Mouse (Mus musculus) embryonic facial prominence, embryonic 14.5 days (tissue): ENCODE results near the gene Hdac6. TPM values are rescaled to one million over a fixed set of nuclear protein-coding genes. Genes with fewer than 3 reads are reported as not detected.

Experiments
- ATAC-seq: fragments of 200-750 bp; cut with Nextera tagmentation; 2 replicates; pipeline ENCODE4 v1.8.0; 2017; ENCODE audit warnings: low read depth, moderate number of reproducible peaks, moderate TSS enrichment
- DNase-seq: peaks from one replicate; pipeline ENCODE4 v3.0.0-alpha.2; 2015; ENCODE audit warnings: low spot score
- H3K27ac ChIP-seq: fragments of 300-500 bp; sonication (generic); replicated peaks from 2 replicates; pipeline ENCODE4 v1.5.1; 2014; ENCODE audit warnings: low read depth, mild to moderate bottlenecking, low read length, moderate library complexity
- H3K27me3 ChIP-seq: fragments of 300-500 bp; sonication (generic); replicated peaks from 2 replicates; pipeline ENCODE4 v1.6.1; 2014; ENCODE audit warnings: low read length; ENCODE audit not compliant: control insufficient read depth, insufficient read depth
- H3K36me3 ChIP-seq: fragments of 300-500 bp; sonication (generic); 2 replicates; pipeline ENCODE4 v1.6.1; 2014; ENCODE audit warnings: low read length, mixed read lengths; ENCODE audit not compliant: control insufficient read depth, insufficient read depth
- H3K4me1 ChIP-seq: fragments of 300-500 bp; sonication (generic); 2 replicates; pipeline ENCODE4 v1.6.1; 2014; ENCODE audit warnings: antibody characterized with exemption, low read length; ENCODE audit not compliant: control insufficient read depth, insufficient read depth
- H3K4me2 ChIP-seq: fragments of 300-500 bp; sonication (generic); 2 replicates; pipeline ENCODE4 v1.6.1; 2014; ENCODE audit warnings: low read depth, mild to moderate bottlenecking, low read length, moderate library complexity, mixed read lengths
- H3K4me3 ChIP-seq: fragments of 300-500 bp; sonication (generic); 2 replicates; pipeline ENCODE4 v1.5.1; 2014; ENCODE audit warnings: low read depth, mild to moderate bottlenecking, low read length
- H3K9ac ChIP-seq: fragments of 300-500 bp; sonication (generic); 2 replicates; pipeline ENCODE4 v1.6.1; 2014; ENCODE audit warnings: low read depth, mild to moderate bottlenecking, low read length, moderate library complexity, mixed read lengths
- H3K9me3 ChIP-seq: fragments of 300-500 bp; sonication (generic); 2 replicates; pipeline ENCODE4 v1.6.1; 2016; ENCODE audit warnings: low read length; ENCODE audit not compliant: control insufficient read depth
- WGBS: fragments of 180-500 bp; shearing (Covaris S2); extraction: QIAGEN DNeasy Blood & Tissue Kit; methylation state at CpG from one replicate; pipeline ENCODE4 v1.1.7; 2014; 5-methylcytosine and 5-hydroxymethylcytosine counted together
- polyA plus RNA-seq: library from polyadenylated mRNA; unstranded; fragments of >200 nt; fragmentation: Nextera tagmentation; extraction: Ambion mirVana; gene quantifications from 2 replicates; pipeline ENCODE4 v1.2.1, GENCODE M21; 2014

Hdac6 gene
- polyA plus RNA-seq, 1 experiment from 2014 or later, result 24.0 TPM

DNA sequence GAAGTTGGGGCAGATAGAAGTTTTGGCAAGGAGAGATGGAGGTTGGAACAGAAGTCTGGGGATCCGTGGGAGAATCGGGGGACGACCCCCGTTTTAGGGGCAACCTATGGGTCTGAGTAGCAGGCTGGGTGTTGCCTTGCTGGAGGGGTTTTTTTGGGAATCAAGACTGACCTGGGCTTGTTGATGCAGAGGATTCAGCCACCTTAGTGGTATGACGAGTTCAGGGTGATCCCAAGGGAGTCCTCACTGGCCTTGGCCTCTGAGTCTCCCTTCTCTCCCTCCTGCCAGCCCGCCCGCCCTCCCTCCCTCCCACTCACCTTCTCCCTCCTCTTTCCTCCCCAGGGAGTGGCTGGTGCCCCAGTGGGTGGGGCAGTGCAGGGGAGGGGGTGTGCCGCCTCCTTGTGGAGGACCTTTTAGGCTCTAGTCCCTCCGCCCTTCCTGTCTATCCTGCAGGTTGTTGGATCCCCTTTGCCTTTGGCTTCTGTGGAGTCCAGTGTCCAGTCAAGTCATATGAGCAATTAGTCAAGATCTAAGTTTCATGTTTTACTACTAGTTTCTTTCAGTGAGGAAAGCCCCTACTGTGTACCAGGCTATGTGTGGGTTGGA is 20.0 kb upstream of the Hdac6 start:
- H3K9ac ChIP-seq, result no peak overlapping the region
- no peak for ATAC-seq
- no peaks in the 10 kb centered on the region for H3K9me3 ChIP-seq
- WGBS, result 81% methylated on average over 6 of the region's 9 CpGs
- no peak for DNase-seq
- no peaks in the 10 kb centered on the region for H3K4me1 ChIP-seq
- no peak overlapping the region for H3K4me2 ChIP-seq
- no peak overlapping the region for H3K27ac ChIP-seq
- no peaks in the 10 kb centered on the region for H3K36me3 ChIP-seq
- no peak overlapping the region for H3K4me3 ChIP-seq
- no peaks in the 10 kb centered on the region for H3K27me3 ChIP-seq

DNA sequence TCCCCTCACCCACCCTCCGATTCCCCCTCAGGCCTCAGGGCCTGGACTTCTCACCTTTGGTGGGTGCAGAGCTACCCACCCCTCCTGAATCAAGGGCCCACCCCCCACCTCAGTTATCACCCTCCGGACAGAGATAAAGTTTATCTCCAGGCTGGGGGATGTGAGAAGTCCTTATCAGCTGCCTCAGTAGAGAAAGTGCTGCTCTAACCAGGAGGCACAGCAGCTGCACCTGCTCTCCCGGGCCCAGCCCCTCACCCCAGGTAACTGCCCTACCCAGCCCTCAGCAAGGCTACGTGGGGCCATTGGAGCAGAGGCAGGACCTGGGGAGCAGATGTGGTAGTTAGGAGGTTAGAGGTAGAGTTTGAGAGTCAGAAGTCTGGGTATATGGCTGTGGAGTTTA is 18.5 kb upstream of the Hdac6 start:
- no peak overlapping the region for H3K4me3 ChIP-seq
- H3K9ac ChIP-seq, result no peak overlapping the region
- no peak for ATAC-seq
- no peak for DNase-seq
- no peaks in the 10 kb centered on the region for H3K4me1 ChIP-seq
- 71% methylated on average over 3 of the region's 4 CpGs for WGBS
- no peaks in the 10 kb centered on the region for H3K9me3 ChIP-seq
- H3K27me3 ChIP-seq, result no peaks in the 10 kb centered on the region
- no peaks in the 10 kb centered on the region for H3K36me3 ChIP-seq
- H3K4me2 ChIP-seq, result no peak overlapping the region
- no peak overlapping the region for H3K27ac ChIP-seq

DNA sequence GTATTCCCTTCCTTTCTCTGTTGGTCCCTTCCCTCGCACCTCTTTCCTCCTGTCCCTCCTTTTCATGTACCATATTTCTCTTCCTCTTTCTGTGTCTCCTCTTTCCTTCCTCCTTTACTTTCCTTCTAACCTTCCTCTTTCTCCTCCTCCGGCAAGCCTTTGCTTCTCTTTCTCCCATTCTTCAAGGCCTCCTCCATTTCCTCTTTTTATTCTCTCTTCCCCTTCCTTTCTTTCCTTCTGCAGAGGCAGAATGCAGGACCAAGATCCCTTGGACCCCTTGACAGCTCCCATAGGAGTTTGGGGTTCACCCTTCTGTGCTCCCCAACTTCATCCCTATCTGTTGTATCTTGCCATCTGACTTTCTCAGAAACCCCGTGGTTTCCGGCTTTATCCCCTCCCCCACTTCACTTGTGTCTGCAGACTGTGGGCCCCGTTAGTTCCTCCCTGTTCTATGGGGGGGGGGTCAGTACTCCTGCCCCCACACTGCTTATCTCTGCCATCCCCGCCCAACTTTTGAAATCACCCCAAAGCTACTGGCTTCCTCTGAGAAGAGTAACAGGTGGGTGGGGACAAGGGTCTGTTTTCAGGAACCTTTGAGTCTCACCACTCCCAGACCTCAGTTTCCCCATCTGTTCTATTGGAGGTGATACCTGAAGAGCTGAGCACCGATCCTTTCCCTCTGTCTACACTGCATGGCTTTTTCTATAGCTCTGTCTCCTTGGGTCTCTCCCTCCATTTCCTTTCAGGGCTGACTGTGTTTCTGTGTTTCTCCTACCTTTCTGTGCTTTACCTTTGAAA is 16.3 kb upstream of the Hdac6 start:
- no peak overlapping the region for H3K4me3 ChIP-seq
- H3K9ac ChIP-seq, result no peak overlapping the region
- no peak for ATAC-seq
- H3K9me3 ChIP-seq, result no peaks in the 10 kb centered on the region
- no peak overlapping the region for H3K4me2 ChIP-seq
- no peaks in the 10 kb centered on the region for H3K27me3 ChIP-seq
- no peaks in the 10 kb centered on the region for H3K36me3 ChIP-seq
- 70% methylated on average over 7 of the region's 7 CpGs for WGBS
- H3K4me1 ChIP-seq, result no peaks in the 10 kb centered on the region
- H3K27ac ChIP-seq, result no peak overlapping the region
- DNase-seq, result no peak

DNA sequence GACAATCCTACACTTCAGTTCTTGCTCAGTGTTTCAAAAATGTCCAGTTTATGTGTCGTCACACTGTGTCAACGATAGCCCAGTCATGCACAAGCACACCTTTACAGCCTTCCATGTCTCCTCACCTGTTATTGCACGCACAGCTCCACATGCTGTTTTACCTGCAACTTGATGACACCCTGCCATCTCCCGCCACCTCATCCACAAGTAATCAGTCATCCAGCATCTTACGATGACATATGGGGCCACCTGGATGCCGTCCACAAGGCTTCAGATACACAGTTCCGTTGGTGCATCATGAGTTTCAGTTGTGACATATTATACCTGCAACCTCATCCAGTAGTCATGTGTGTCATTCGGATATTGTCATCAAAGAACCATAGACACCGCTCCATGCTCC is 11.2 kb upstream of the Hdac6 start:
- Histone ChIP-seq H3K4me2 (no peak overlapping the region), H3K9me3 (no peaks in the 10 kb centered on the region), H3K4me3 (no peak overlapping the region), H3K27ac (no peak overlapping the region), H3K36me3 (no peaks in the 10 kb centered on the region), H3K4me1 (no peaks in the 10 kb centered on the region), H3K9ac (no peak overlapping the region), H3K27me3 (no peaks in the 10 kb centered on the region)
- 82% methylated on average over 9 of the region's 9 CpGs for WGBS
- ATAC-seq, result no peak
- DNase-seq, result no peak

DNA sequence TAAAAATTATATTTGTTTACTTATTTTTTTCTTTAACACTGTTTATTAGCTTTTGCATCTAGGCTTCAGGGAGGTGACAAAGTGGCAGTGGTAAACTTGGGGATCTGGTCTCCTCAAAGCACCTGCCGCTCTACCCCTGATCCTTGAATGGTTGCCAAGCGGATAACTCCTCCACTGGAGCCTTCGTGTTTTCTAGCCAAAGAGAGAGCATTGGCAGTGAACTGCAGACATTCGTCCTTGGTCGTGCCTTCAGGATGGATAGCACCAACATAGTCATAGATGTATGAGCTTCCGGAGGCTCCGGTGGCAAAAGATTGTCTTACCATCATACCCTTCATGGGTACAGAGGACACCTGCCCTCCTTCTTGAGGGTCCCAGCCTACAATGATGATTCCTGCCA is 2.4 kb upstream of the Hdac6 start:
- H3K4me1 ChIP-seq, result no peaks in the 10 kb centered on the region
- H3K27me3 ChIP-seq, result no peaks in the 10 kb centered on the region
- no peak overlapping the region for H3K4me3 ChIP-seq
- H3K9me3 ChIP-seq, result no peaks in the 10 kb centered on the region
- WGBS, result 89% methylated on average over 7 of the region's 7 CpGs
- H3K4me2 ChIP-seq, result no peak overlapping the region
- no peak for DNase-seq
- H3K9ac ChIP-seq, result no peak overlapping the region
- ATAC-seq, result no peak
- no peak overlapping the region for H3K27ac ChIP-seq
- peaks cover 6% of the 10 kb centered on the region; the same call in 1 of the 2 replicates for H3K36me3 ChIP-seq

DNA sequence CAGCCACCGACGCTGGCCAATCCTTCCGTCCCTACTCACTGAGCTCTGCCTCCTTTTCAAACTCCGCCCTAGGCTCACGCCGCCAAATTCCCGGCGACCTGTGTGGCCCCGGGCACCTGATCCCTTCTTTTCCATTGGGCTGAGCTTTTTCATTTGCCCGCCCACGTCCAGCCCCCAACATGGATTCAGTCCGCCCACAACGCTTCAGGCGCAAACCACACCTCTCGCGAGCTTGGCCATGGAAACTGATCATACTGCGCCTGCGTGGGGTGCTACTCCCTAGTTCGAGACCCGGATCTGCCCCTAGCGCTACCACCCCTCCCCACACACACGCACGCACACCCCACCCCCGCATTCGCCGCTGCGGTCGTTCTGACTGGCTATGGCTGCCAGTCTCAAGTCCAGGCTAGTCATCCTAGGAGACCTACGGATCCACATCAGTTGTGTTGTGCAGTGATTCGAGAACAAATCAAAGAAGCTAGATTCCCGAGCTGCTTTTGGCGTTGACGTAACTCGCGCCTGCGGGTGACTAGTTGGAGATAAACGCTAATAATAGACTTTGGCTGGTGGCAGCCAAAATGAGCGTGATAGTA is 307 bp upstream of the Hdac6 start:
- Histone ChIP-seq H3K27ac (peak overlapping the region; percentile 67; the same call in 1 of the 2 replicates), H3K9ac (peak overlapping the region; percentile 57), H3K36me3 (peaks cover 9% of the 10 kb centered on the region; the same call in 1 of the 2 replicates), H3K9me3 (no peaks in the 10 kb centered on the region), H3K4me3 (peak overlapping the region; percentile 49), H3K4me2 (peak overlapping the region; percentile 54), H3K4me1 (no peaks in the 10 kb centered on the region), H3K27me3 (no peaks in the 10 kb centered on the region)
- ATAC-seq (peak; percentile 99; the same call in 1 of the 2 replicates), DNase-seq (peak; percentile 96)
- 15% methylated on average over 38 of the region's 38 CpGs for WGBS

DNA sequence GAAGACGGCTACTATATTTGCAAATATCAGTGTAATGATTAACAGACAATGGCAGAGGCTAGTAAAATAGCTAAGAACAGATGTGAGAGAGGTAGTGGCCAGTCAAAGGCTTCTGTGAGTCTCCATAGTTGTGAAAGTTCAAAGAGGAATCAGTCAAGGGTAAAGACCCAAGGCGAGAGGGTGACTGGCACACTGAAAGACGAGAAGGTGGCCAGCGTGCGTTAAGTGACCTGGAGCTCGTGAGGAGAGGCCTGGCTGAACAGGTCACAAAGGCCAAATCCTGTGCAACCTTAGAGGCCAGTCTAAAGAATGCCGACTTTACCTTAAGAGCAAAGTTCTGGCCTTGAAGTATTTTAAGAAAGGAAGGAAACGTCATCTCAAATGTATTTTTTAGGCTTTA is 2.1 kb downstream of the Hdac6 start:
- H3K9me3 ChIP-seq, result no peaks in the 10 kb centered on the region
- no peaks in the 10 kb centered on the region for H3K27me3 ChIP-seq
- ATAC-seq, result no peak
- no peaks in the 10 kb centered on the region for H3K4me1 ChIP-seq
- peaks cover 13% of the 10 kb centered on the region; the same call in 1 of the 2 replicates for H3K36me3 ChIP-seq
- H3K4me2 ChIP-seq, result no peak overlapping the region
- WGBS, result 71% methylated on average over 8 of the region's 8 CpGs
- no peak overlapping the region for H3K27ac ChIP-seq
- DNase-seq, result no peak
- no peak overlapping the region for H3K4me3 ChIP-seq
- H3K9ac ChIP-seq, result no peak overlapping the region

DNA sequence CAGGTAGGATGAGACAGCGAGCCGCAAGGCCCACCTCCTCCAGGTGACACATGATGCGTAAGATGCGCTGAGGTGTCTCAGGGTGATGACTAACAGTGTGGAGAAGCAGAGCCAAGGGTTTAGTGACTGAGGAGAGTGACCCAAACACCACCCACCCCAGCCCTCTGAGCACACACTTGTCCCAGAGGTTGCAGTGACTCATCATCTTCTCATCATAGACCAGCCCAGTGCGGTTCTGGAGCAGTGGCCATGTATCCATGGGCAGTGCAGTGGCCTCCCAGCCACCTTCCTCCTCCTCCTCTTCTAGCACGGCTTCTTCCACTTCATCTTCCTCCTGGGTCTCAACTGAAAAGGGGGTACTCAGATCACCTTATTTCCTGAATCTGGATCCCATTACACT is 10.0 kb downstream of the Hdac6 start:
- WGBS, result 87% methylated on average over 6 of the region's 6 CpGs

More for the DNA sequence above, 10.0 kb downstream of the Hdac6 start:
- Histone ChIP-seq H3K4me2 (no peak overlapping the region), H3K27me3 (no peaks in the 10 kb centered on the region), H3K36me3 (peaks cover 22% of the 10 kb centered on the region; the same call in 1 of the 2 replicates), H3K4me3 (no peak overlapping the region), H3K9ac (no peak overlapping the region), H3K4me1 (no peaks in the 10 kb centered on the region), H3K9me3 (no peaks in the 10 kb centered on the region), H3K27ac (no peak overlapping the region)
- DNase-seq (no peak), ATAC-seq (no peak)
